Mouse (Mus musculus) liver (tissue): ENCODE measurements around the gene Acot11.

ENCODE experiments used
- DNase-seq: peaks from one replicate; pipeline ENCODE4 v3.0.0-alpha.2; 2020; ENCODE audit warnings: mixed read lengths

Acot11 gene

DNA sequence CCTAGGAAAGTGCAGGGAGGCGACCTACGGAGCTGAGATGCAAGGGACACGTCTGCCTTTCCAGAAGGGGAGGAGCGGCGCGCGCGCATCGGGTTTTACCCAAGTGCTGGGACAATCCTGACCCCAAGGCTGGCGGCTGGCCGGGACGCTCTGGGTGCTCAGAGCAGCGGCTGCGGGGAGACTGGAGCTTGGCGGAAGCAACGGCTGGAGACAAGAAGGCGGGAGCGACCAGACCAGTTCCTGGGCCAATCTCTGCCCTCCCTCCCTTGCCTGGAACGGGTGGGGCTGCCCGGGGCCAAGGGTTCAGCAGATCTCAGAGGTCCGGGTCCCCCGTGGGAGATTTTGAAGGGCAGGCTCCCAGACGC lies at the start of gene Acot11:
Gene Acot11, minus strand, starts transcription at position 89 of the 365 bp plus-strand sequence.
- peak; percentile 87 for DNase-seq

DNA sequence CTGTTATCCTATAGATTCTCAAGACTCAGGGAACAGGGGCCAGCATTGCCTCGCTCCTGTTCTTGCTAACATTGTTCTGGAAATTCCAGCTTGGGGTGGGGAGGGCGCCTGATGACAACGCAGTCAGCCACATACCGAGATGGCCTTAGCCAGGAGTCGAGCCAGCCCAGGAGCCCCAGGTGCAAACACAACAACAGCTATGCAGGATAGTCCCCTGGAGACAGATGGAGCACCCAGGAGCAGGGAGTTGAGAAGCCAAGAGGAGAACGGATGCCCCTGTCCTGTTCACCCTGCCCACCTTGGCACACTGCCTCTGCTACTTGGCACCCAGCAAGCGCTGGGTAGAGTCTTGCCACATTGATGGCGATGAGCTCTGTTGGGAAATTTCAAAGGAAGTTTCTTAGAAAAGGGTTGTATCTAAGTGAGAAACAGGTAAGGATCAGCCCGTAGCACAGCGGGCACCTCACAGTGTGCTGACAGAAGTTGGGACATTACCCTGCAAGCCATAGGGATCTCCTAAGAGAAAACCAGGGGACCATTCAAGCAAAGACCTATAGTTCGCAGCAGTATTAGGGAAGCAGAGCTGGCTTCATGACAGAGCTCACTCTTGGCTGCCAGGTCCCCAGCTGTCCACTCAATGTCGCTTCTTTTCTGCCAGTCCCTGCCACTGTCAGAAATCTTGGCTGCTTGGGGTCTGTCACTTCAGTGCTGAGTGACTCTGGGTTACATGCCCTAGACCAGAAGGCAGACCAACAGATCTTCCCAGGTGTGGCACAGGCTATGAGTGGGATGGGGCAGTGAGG lies 43.7 kb upstream of the Acot11 start:
- DNase-seq = no peak

DNA sequence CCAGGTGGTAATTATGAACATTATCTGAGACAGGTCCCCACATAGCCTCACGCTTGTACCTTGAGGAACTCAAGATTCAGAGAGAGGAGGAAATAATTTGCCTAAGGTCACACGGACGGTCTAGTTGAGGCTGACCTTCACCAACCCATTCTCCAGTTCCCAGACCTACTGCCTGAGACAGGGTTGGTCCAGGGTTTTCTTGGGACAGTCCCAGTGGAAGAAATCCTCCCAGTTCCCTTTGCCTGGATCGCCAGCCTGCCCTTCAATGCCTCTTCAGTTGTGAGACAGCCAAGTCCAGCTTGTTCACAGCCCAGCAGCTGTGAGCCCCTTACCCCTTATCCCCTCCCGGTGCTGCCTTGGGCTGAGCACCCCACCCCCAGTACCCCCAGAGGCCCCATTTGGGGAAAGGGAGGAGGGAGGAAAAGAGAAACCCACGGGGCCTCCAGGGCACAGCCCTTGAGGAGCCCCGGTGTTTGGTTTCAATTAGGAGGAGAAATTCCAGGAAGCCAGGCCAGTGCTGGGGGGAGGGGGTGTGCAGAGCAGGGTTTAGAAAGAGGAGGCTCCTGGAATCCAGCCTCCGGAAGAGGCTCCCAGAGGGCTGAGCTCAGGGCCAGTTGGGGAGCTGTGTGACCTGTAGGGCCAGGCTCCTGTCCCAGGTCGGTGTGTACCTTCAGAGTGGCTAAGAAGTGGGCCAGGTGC lies 42.9 kb upstream of the Acot11 start:
- DNase-seq = peak; percentile 68

DNA sequence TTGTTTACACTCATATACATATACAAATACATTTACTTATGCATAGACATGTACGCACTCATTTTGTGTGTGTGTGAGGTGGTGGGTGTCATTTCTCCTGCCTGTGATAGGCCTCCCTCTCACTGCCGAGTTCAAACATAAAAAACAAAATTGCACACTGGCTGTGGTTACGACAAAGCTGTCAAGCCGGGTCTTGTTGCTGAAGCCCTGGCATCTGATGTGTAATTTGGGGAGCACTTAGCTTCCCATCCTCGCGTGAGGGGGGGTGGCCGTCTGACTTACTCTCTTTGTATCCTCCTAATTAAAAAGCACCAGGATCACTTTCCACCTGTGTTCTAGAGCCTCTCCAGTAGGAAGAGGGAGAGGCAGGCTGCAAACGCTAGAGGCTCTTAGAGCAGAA lies 37.8 kb upstream of the Acot11 start:
- no peak for DNase-seq

DNA sequence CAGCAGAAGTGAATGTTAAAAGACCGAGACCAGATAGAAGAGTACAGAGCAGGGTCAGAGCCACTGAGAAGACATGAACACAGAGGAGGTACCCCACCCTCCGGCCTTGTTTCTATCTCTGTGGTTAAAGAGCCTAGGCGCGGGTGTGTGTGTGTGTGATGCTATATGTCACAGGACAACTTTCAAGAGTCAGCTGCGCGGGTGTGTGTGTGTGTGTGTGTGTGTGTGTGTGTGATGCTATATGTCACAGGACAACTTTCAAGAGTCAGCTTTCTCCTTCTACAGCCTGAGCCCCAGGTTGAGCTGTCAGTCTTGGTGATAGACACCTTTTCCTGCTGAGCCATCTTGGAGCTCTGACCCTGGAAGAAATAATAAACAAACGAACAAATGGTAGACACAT lies 37.1 kb upstream of the Acot11 start:
- DNase-seq = no peak

DNA sequence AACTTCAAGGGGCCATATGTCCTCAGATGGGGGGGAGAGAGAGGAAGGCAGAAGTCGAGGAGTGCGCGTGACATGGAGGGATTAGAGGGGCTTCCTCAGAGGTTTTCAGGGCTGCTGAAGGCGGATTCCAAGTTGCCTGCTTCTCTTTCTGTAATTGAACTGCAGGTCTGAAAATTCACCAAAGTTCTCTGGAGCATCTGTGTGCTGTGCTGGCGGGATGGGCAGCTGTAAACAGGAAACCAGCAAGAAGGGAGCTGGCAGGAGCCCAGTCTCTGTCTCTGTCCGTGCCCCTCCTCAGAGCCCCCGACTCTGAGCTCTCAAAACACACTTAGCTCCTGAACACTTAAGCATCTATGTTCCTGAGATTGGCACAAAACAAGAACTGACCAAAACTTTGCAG lies 36.5 kb upstream of the Acot11 start:
- no peak for DNase-seq

DNA sequence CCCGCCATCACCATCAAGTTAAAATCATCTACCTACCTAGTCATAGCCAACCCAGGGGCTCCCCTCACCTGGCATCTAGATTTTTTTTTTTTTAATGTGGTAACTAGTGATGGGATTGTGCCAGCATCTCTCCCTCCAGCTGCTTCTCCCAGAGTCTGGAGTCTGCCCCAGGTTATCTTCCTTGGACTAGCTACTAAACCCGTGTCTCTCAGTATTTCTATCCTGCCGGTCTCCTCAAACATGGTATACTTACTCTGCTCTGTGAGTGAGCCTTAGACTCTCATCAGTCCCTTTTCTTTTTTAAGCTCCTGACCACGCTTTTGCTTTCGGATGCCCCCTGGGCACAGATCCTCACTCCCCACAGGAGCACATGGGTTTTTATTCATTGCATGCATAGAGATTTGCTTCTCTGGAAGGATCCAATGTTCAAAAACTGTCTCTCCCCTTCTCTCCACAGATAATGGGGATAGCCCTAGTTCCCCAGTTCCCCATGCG lies 35.9 kb upstream of the Acot11 start:
- DNase-seq = no peak

DNA sequence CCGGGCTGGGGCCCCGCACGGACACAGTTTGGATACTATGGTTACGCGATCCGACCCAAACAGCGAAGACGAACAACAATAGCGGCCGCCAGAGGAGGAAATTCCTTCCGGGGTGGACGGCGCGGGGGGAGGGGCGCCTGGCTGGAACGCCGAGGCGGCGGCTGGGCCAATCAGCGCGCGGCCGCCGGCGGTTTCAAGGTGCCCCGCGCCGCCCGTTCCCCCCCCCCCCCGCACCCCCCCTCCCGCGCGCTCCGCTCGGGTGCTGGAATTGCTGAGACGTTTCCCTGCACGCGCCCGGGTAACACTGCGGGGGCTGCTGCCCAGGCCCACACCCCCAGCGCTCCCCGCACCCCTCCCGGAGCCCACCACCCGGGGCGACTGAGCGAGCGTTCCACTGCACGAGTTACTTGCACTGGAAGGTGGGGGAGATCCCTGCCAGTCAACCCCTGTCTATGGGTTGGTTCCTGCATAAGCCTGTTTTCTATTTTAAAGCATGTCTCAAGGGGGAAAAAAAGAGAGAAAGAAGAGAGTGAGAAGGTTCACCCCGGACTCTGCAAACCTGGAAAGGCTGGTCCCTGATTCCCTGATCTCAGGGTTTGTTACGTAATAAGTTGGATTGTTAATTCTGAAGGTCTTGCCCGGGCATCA lies 35.3 kb upstream of the Acot11 start:
- peak; percentile 91 for DNase-seq

DNA sequence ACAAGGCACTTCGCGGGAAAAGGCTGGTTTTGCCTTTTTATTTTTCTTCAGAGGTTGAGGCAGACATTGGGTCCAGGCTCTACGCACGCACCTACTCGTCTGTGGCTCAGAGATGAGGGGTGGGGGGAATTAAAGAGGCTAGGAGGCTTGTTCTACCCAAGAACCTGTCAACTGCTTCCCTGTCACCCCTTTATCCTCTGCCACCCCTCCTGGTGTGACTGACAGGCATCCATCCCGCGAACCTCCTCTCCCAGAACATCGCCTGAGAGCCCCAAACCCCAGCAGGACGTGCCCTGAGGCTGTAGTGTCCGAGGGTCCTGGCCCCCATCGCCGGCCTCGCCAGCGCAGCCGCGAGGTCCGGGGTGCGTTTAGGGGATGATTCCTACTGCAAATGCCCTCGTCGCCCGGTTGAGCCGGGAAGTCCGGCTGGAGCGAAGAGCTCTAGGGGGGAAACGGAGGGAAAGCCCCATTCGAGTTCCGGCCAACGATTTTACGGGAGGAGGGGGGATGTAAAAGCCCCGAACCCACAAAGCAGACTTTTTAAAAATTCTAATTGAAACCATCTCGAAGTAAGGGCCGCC lies 34.5 kb upstream of the Acot11 start:
- peak; percentile 52 for DNase-seq

DNA sequence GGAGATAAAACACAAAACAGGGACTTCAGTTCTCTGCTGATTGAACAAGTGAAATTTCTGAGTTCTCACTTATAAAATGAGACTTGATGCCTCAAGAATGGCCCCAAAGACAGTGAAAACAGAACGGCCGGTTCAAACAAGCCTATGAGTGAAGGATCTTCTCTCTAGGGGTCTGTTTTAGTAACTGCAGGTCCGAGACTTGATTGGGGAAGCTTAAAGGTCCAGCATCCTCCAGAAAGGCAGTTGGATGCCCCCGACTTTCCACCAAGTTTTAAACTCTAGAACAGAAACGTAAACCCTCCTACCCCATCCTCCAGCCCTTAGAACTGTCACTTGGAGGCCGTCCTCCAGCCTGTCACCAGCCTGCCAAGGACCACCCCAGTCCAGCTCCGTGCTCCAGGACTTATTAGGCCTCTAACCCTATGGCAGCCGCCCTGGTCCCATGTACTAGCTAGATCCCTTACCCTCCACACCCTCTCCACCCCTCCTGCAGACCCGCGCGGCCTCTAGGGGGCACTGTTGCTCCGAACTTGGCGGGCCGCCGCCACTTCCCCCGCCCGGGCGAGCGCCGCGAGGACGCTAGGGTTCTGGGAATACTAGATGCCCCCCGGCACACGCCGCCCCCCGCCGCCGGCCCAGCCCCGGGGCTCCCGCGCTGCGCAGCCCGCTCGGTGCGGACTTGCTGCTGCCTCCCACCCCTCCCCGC lies 33.9 kb upstream of the Acot11 start:
- peak; percentile 97 for DNase-seq

DNA sequence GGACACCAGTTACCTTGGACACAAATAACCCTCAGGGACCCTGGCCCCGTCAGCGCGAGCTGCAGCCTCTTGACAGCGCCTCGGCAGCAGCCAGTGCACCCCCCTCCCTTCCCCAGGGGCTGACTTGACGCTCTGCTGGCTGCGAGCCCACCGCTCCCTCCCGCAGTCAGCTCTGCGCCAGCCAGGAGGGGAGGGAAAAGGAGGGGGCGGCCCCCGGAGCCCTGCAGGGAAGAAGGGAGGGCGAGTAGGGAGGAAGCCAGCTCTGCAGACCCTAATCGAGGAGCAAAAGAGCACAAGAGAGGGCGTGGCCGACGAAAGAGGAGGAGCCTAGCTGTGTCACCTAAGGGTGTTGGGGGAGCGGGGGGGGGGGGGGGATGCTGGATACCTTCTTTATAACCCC lies 33.2 kb upstream of the Acot11 start:
- DNase-seq = peak; percentile 67

DNA sequence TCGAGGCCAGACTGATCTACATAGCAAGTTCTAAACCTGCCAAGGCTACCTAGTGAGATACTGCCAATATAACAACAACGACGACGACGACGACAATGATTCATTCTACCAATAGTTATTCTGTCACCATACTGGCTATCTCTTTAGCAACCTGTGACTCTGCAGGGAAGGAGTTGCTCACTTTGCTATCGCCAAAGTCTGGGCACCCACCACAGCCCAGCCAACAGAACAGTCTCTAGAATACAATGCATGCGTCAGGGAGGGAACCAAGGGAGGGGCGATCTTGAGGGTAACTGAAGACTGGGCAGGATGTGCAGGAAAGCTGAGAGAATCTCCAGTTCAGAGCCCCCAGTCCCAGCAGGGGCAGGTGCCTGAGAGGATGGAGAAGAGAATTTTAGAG lies 32.6 kb upstream of the Acot11 start:
- DNase-seq = no peak

DNA sequence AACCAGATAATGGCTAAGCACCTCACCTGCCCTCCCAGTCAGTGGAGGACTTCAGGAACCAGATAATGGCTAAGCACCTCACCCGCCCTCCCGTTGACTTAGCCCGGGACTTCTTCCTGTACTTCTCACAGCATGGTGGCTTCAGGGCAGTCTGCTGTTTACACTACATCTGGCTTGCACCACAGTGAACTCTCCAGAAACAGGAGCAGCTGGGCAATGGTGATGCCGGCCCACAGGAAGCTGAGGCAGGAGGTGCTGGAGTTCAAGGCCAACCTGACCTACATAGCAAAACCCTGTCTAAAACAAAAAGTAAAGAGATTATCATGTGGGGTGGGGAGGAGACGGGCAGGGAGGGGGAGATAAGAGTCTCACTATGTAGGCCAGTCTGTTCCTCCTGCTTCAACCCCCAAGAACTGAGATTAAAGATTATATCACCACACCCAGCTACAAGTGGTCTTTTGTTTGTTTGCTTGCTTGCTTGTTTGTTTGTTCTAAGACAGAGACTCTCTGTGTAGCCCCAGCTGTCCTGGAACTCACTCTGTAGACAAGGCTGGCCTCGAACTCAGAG lies 25.8 kb upstream of the Acot11 start:
- peak; percentile 13 for DNase-seq

DNA sequence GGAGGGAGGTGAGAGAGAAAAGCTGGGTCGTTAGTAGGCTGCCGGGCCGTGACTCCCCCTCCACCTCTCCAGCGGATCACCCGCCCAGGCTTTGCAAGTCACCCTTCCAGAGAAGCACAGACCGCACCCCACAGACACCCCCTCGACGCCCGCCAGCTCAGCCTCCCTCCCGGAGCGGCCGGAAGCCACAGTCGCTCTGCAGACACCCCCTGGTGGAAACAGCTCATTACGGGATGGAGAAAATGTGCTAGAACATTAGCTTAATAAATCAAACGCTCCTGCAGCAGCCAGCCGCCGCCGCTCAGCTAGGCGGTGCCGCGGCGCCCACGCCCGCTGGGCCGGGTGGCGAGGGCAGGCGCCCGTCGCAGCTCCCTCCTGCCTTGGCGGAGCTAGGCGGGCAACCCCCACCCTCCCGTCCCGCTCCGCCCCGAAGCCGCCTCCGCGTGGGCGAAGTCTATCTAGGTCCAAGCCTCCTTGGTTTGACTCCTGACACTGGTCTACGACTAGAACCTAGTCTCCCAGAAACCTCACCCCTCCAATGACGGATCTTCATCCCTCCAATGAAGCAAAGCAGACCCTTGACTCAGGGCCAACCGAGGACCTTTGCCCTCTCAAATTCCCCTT lies 23.1 kb upstream of the Acot11 start:
- DNase-seq = peak; percentile 76

DNA sequence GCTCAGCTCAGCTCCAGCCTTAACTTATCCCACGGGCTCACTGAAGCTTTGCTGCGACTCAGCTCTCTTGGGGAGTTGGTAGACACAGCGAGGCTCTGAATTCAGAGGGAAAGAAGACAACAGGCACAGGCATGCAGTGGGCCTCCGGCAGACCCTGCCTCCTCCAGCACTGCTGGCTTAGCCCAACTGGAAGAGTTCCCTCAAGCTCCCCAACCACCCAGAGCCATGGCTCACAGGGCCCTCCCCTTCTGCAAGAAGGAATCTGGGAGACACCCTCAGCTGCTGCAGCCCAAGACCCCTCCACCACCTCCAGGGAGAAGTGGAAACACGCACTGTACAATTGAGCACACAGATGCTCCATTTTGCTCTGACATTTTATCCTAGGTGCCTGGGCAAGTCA lies 20.4 kb upstream of the Acot11 start:
- no peak for DNase-seq

DNA sequence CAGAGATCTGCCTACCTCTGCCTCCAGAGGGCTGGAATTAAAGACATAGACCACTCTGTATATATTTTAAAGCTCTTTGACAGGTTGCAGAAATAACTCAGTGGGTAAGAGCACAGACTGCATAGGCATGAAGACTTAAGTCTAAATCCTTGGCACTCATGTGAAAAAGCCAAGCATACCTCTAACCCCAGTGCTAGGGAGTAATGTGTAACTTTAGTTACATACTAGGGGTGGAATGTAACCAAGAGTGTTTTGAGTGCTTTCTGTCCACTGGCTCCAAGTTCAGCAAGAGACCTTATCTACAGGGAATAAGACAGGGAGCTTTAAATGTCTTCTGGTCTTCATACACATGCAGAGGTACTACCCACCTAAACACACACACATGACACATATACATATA lies 14.6 kb upstream of the Acot11 start:
- DNase-seq = no peak

DNA sequence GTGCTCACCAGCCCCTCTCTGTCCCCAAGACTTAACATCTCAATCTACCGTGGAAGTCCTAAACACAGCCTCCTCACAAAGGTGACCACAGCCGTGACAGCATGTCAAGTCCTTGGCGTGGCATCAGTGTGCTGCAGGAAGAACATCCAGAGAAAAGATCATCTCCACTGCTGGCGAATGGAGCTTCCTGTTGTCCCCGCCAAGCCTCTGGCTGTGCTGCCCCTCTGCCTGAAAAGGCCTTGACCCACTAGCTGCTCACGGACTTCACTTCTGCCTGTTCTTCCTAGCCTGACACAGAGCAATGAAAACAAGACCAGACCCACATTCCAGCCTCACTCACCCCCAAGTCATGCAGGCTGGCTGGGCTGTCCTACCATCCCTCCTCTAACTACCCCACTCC lies 13.5 kb upstream of the Acot11 start:
- no peak for DNase-seq

DNA sequence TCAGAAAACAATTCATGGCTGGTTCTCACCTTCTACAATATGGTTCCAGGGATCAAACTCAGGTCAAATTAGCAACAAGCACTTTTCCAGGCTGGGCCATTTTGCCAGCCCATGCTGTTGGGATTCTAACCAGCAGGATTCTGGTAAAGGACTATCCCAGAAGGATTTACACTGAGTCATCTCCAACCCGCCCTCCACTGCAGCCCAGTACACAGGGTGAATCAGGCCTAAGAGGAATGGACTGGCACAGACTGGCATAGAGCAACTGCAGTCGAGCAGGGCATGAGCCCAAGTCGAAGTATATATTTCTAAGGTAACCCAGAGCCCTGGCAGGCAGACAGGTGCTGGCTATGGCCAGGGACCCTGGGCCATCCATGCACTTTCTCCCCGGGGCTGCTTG lies 12.2 kb upstream of the Acot11 start:
- DNase-seq = no peak

DNA sequence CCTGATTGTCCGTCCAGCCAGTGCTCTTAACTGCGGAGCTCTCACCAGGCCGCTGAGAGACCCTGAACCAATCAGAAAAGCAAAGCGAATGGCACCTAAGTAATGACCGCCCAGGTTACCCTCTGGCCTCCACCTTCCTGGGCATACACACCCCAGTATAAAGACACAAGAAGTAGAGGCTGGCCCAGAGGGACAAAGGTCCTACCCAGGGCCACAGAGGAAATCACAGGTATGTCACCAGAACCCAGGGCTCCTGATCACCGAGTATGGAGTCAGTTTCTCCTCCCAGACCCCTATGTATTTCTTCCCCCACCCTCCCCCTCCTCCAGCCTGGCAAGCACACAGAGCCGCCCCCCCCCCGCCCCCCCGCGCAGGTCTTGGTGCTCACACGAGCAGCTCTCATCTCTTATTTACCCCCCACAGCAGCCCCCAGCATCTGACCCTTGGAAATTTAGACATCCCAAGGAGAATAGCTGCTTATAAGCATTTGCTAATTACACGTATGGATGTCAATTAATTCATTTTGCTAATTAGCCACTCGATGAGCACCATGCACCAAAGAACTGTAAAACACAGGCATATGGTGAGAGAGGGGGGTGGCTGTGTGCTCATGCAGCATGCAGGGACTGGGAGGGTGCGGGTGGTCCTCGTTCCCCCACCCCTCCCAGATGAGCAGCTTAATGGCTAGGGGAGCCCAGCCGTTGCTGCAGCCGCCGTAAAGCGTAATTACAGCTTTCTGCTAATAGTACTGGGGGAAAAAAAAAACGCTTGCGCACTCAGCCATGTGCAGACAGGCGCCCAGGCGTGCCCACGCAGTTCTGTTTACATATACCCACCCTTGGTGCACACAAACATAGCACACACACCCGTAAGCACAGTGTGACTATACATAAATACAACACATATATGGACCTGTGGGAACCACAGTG lies 10.9 kb upstream of the Acot11 start:
- no peak for DNase-seq

DNA sequence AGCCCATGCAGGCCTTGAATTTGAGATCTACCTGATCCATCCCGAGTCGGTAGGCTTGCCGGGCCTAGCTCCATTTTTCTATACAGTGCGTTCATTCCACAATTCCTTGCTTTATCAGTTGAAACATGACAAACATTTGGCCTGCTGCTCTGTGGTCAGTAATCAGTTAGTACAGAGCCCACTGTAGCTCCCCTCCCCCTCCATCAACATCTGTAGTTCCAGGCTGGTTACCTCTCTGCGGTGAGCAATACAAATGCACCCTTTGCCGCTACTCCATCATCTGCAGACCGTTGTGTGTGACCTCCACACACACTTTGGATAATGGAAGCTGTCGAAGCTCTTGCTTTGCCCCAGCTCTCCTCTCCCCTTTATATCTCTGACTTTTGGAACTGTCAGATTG lies 6.4 kb upstream of the Acot11 start:
- DNase-seq = no peak

DNA sequence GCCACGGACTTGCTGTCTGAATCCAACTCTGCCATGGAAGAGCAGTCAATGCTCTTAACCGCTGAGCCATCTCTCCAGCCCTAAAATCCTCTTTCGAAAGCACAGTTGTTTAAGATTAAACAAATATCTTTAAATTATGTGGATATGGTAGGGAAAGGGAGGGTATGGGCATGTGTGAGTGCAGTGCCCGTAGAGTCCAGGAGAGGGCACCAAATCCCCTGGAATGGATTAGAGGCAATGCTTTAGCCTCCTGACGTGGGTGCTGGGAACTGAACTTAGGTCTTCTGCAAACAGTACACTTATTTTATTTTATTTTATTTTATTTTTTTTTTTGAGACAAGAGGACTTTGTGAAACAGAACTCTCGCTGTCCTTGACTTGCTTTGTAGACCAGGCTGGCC lies 5.2 kb upstream of the Acot11 start:
- DNase-seq = peak; percentile 56
